Mouse (Mus musculus): ENCODE data around the gene Diexf. TPM values are rescaled to one million over a fixed set of nuclear protein-coding genes. Genes with fewer than 3 reads are reported as not detected.
A peak's percentile ranks its signal among the peaks of the same experiment; 100 is the strongest.

Gene Diexf
- polyA plus RNA-seq, 1 experiment from 2014 or later: 9.7 TPM

DNA sequence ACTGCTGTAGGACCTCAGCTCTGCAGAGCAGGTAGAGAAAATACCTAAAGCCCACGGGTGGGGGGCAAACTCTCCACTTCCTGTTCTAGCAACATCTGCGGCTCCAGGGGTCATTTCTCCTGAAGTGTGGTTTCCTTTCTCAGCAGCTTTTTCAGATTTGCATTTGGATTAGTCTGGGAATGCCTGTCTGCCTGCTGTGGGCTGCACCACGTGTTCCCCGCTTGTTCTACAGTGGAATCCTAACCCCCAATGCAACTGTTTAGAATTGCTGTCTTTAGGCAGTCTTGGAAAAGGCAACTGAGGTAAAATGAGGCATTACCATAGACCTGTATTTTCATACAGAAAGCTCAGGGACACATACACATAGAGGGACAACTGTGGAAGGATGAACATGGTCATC is 28.0 kb downstream of the Diexf start:
- no peaks in the 10 kb centered on the region; the same call in 1 of the 2 replicates for H3K4me1 ChIP-seq
- ATAC-seq (ENCODE audit: low FRiP score): no peak
- no peaks in the 10 kb centered on the region for H3K27me3 ChIP-seq
- no peak overlapping the region for H3K4me3 ChIP-seq (replicated peaks)
- H3K27ac ChIP-seq: no peak overlapping the region
- H3K36me3 ChIP-seq (replicated peaks): peaks cover 33% of the 10 kb centered on the region
- 55% methylated on average over 4 of the region's 4 CpGs for WGBS
- H3K9me3 ChIP-seq: no peaks in the 10 kb centered on the region
- H3K9ac ChIP-seq: no peak overlapping the region
- no peak overlapping the region for H3K4me2 ChIP-seq

DNA sequence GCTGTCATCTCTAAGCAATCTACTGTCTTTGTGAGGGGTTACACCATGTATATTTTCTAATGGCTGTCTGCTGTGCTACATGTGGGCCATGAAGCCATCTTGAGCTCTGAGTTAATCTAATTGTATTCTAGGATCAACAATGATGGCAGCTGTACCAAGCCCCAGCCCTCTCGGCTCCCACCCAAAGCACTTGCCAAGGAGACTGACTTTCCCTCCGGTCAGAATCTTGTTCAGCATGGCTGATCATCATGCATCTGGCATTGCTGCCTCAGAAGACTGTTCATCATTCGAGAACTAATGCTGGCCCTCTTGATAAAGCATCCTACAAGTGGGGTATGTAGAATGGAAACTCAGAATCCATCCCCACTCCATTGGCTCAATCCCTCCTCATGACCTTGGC is 31.1 kb downstream of the Diexf start:
- Histone ChIP-seq H3K27me3 (no peaks in the 10 kb centered on the region), H3K4me3 (replicated peaks) (no peak overlapping the region), H3K9ac (no peak overlapping the region), H3K4me1 (no peaks in the 10 kb centered on the region), H3K27ac (no peak overlapping the region), H3K36me3 (replicated peaks) (peaks cover 7% of the 10 kb centered on the region), H3K4me2 (no peak overlapping the region), H3K9me3 (no peaks in the 10 kb centered on the region)
- 85% methylated on average over 3 of the region's 3 CpGs for WGBS
- ATAC-seq (ENCODE audit: low FRiP score): no peak

DNA sequence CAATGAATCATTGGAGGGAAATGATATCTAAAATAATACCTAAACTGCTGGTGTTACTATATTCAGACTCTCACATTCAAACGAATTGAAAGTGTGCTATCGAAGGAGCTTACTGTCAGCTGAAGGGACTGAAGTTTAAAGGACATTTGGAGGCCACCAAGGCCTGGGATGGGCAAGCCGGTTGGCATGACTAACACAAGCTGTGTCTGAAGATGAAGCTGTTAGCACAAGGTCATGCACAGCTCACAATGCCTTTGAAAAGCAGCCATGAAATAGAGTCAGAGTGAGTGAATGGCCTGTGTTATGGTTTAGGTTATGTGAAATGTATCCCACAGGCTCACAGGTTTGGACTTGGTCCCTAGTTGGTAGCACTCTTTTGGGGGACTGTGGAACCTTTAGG is 36.5 kb downstream of the Diexf start:
- no peak for ATAC-seq (ENCODE audit: low FRiP score)
- Histone ChIP-seq H3K4me3 (replicated peaks) (no peak overlapping the region), H3K9ac (no peak overlapping the region), H3K27me3 (no peaks in the 10 kb centered on the region), H3K9me3 (no peaks in the 10 kb centered on the region), H3K4me1 (peaks cover 10% of the 10 kb centered on the region; the same call in 1 of the 2 replicates), H3K4me2 (no peak overlapping the region), H3K36me3 (replicated peaks) (no peaks in the 10 kb centered on the region), H3K27ac (no peak overlapping the region)
- 95% methylated on average over 3 of the region's 3 CpGs for WGBS

DNA sequence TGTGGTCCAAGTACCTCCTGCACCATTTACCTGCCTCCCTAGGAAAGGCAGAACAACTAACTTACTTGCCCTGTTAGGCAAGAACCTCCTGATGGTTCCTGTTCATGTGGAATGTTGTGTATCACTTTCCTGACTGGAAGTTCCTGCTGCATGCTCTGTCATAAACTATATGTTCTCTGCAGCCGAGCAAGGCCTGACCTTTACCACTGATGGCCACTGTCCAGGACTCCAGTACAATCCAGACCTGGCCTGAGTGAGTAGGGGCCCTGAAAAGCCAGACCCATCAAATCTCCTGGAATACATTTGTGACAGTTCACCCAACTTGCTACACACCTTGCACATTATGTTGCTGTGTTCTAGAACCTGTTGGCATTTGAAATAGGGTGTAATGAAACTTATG is 37.3 kb downstream of the Diexf start:
- no peak for ATAC-seq (ENCODE audit: low FRiP score)
- Histone ChIP-seq H3K9me3 (no peaks in the 10 kb centered on the region), H3K4me3 (replicated peaks) (no peak overlapping the region), H3K27me3 (no peaks in the 10 kb centered on the region), H3K4me1 (peaks cover 10% of the 10 kb centered on the region; the same call in 1 of the 2 replicates), H3K9ac (no peak overlapping the region), H3K36me3 (replicated peaks) (no peaks in the 10 kb centered on the region), H3K27ac (no peak overlapping the region), H3K4me2 (no peak overlapping the region)
- 77% methylated on average over 1 of the region's 1 CpGs for WGBS

DNA sequence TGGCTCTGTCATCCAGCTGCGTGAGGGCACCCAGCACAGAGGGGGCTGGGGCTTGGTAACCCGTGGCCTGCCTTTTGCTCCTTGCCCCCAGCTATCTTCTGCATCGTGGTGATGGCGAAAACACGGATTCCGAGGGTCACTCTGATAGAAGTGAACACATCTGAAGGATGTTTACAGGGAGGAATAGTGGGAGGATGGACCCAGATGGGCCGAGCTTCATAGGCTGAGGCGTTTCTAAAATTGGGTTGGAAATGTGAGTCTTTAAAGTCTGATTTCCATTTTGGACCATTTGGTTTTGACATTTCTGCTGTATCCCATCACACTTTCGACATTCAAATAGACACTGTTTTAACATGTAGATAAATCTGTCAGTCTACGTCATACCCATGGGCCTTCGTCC is 39.2 kb downstream of the Diexf start:
- no peak; the same call in 1 of the 2 replicates for ATAC-seq (ENCODE audit: low FRiP score)
- Histone ChIP-seq H3K4me2 (no peak overlapping the region), H3K27ac (no peak overlapping the region), H3K4me1 (peaks cover 15% of the 10 kb centered on the region; the same call in 1 of the 2 replicates), H3K9ac (no peak overlapping the region), H3K4me3 (replicated peaks) (no peak overlapping the region), H3K27me3 (no peaks in the 10 kb centered on the region), H3K36me3 (replicated peaks) (no peaks in the 10 kb centered on the region), H3K9me3 (no peaks in the 10 kb centered on the region)
- 85% methylated on average over 11 of the region's 11 CpGs for WGBS

DNA sequence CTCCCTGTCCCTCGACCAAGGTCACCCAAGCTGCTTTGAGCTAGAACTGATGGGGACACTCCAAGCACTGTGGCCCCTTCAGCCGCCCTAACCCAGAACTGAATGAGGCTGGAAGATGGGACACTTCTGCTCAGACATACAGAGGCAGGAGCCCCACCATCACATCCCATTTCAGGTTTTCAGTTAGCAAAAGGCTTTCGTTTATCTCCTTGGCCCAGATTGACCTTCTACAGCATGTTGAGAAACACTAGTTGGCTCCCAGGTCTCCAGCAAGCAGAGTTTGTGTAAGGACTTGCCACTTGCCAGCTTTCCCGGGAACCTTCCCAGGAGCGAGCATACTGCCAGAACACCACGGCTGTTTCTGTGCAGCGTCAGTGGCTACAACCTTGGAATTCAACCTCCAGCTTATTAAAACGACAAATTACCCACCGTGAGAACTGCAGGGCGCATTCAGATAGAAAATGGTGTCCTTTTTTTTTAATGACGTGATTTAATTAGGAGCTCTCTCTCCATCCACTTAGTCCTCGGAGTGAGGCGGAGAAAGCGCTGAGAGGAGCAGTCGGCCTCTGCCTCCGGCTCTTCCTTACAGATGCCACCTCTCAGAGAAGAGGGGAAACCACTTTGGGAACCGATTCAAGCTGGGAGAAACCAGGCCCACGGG is 39.7 kb downstream of the Diexf start:
- H3K27ac ChIP-seq: 0 out of 2 replicates have a peak overlapping the region, but pooled peaks have one; percentile 19
- WGBS: 50% methylated on average over 18 of the region's 18 CpGs

DNA sequence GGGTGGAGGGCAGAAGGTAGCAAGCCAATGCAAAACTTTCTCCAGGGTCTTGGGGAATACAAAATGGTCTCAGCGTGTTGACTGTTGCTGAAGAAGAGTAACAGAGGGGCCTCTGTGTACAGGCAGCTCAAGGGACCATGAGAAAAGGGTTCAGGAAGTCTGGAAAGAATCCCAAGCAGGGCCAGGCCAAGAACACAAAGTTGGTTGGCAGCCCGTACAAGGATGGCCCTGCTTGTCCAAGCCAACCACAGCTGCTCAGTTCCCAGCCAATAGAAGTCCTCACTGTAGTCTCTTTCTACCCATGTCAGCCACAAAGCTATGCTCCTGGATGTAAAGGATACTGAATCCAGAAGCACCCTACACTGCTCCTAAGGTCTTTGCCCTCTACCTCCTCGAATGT is 40.4 kb downstream of the Diexf start:
- WGBS: 81% methylated on average over 3 of the region's 3 CpGs
- no peak overlapping the region for H3K4me3 ChIP-seq (replicated peaks)

More for the DNA sequence above, 39.7 kb downstream of the Diexf start:
- H3K9ac ChIP-seq: no peak overlapping the region
- H3K4me1 ChIP-seq: peaks cover 15% of the 10 kb centered on the region; the same call in 1 of the 2 replicates
- H3K36me3 ChIP-seq (replicated peaks): no peaks in the 10 kb centered on the region
- H3K4me3 ChIP-seq (replicated peaks): no peak overlapping the region
- no peaks in the 10 kb centered on the region for H3K27me3 ChIP-seq
- H3K4me2 ChIP-seq: no peak overlapping the region
- no peak; the same call in 1 of the 2 replicates for ATAC-seq (ENCODE audit: low FRiP score)
- H3K9me3 ChIP-seq: no peaks in the 10 kb centered on the region

DNA sequence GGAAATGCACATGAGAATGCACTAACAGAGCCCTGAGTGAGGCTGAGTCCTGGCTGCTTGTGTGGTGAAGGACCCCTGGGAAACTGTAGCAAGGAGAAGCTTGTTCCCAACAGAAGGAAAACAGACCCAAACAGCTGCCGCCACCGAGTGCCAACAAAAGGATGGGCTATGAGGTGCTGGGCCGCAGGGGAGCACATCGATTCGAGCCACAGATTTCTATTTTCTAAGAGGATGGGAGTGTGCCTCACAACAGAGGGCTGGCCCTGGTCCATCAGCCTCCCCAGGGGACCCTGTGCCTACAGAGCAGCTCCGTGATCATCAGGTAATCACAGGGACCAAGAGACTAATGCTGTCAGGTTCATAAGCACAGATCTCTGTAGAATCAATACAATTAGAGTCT is 40.9 kb downstream of the Diexf start:
- H3K27me3 ChIP-seq: no peaks in the 10 kb centered on the region
- H3K4me1 ChIP-seq: peaks cover 15% of the 10 kb centered on the region; the same call in 1 of the 2 replicates
- no peaks in the 10 kb centered on the region for H3K36me3 ChIP-seq (replicated peaks)
- no peak overlapping the region for H3K4me2 ChIP-seq
- H3K9ac ChIP-seq: no peak overlapping the region
- no peak overlapping the region for H3K4me3 ChIP-seq (replicated peaks)
- WGBS: 74% methylated on average over 6 of the region's 6 CpGs
- no peak overlapping the region for H3K27ac ChIP-seq
- no peaks in the 10 kb centered on the region for H3K9me3 ChIP-seq
- ATAC-seq (ENCODE audit: low FRiP score): no peak

More for the DNA sequence above, 40.4 kb downstream of the Diexf start:
- Histone ChIP-seq H3K9ac (no peak overlapping the region), H3K4me2 (no peak overlapping the region), H3K27me3 (no peaks in the 10 kb centered on the region), H3K9me3 (no peaks in the 10 kb centered on the region), H3K36me3 (replicated peaks) (no peaks in the 10 kb centered on the region), H3K27ac (no peak overlapping the region), H3K4me1 (peaks cover 15% of the 10 kb centered on the region; the same call in 1 of the 2 replicates)
- no peak for ATAC-seq (ENCODE audit: low FRiP score)

DNA sequence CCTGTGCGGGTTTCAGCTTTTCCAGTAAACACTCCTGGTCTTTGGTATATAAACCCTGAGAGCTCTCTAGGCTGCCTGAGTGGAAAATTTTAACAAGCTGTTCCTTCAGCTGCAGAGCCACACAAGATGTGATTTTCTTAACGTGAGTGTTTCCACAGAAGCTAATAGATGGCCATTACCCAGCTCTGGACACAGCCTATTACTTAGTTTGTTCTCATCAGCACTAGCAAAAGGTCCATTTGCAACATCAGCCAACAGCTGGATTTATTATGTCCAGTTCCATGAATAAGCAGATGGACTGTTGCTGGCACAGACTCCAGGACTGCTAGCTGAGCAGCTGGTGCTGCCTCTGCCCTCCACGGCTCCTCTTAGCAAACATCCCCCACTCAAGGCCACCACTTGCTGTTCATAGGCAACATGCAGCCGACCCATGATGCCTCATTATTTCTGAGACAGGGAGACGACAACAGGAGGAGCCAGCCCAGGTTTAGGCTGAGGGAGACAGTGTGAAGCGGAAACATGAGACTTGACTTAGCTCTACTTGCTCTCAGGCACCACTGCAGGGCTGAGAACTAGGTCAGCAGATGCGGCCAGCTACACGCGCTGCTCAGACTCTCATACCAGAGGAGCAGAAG is 43.1 kb downstream of the Diexf start:
- Histone ChIP-seq H3K4me3 (replicated peaks) (no peak overlapping the region), H3K27me3 (no peaks in the 10 kb centered on the region), H3K9me3 (no peaks in the 10 kb centered on the region), H3K4me1 (peaks cover 28% of the 10 kb centered on the region), H3K4me2 (no peak overlapping the region), H3K36me3 (replicated peaks) (no peaks in the 10 kb centered on the region), H3K27ac (peak overlapping the region; percentile 5; the same call in 1 of the 2 replicates), H3K9ac (no peak overlapping the region)
- ATAC-seq (ENCODE audit: low FRiP score): no peak
- WGBS: 68% methylated on average over 9 of the region's 9 CpGs

DNA sequence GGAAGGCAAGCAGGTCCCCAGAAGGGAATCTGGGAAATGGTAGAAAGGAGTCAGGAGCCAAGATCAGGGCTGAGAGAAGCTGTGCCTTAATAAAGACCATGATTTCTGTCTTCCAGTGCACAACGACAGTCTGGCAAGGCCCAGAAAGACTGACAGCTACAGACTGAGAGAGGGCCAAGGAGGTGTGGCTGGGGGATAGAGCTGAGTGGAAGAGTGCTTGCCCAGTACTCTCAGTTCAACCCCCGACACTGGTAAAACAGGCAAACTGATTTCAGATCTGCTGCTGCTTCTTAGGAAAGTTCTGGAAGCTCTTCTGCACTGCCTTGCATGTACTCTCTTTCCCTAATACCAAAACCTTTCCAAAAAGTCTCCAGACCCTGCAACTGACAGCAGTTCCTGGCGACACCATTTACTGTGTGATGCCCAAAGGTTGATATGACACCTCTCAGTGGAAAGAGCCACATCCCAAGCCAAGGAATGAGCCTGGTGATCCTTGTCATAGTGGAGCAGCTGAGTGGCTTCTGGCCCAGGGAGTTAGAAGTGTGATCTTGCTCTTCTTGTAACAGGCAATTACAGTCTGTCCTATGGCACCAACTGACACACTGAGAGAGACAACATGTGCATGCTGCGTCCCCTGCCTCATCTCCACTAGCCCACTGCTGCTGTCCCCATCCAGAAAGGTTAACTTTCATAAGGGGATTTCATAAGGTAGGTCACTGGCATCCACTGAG is 43.8 kb downstream of the Diexf start:
- Histone ChIP-seq H3K9me3 (no peaks in the 10 kb centered on the region), H3K4me3 (replicated peaks) (no peak overlapping the region), H3K27ac (no peak overlapping the region), H3K9ac (no peak overlapping the region), H3K27me3 (no peaks in the 10 kb centered on the region), H3K4me1 (peaks cover 32% of the 10 kb centered on the region), H3K4me2 (no peak overlapping the region), H3K36me3 (replicated peaks) (no peaks in the 10 kb centered on the region)
- ATAC-seq (ENCODE audit: low FRiP score): no peak
- WGBS: 78% methylated on average over 4 of the region's 4 CpGs

DNA sequence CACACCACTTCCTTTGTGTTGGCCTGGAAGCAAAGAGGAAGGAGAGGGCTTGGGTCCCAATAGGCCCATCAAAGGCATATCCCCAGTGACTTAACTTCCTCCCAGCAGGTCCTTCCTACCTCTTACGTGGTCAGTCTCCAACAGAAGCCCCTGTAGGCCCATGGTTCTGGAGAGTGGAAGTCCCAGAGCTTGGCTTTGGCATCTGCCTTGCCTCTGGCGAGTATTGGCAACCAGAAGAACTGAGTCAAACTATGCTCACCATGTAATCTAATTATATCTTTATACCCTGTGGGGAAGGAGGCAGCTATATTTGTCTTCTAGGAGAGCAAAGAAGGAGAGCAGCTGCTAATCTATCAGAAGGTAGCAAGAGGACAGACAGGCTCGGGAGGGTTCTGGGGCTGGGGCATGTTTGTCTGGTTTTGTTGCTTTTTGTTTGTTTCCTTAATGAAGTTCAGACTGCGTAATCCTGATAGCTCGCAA is 44.5 kb downstream of the Diexf start:
- 78% methylated on average over 5 of the region's 5 CpGs for WGBS
- H3K27ac ChIP-seq: no peak overlapping the region
- no peaks in the 10 kb centered on the region for H3K9me3 ChIP-seq
- no peak overlapping the region for H3K4me2 ChIP-seq
- ATAC-seq (ENCODE audit: low FRiP score): no peak
- no peak overlapping the region for H3K4me3 ChIP-seq (replicated peaks)
- H3K4me1 ChIP-seq: peaks cover 30% of the 10 kb centered on the region
- H3K36me3 ChIP-seq (replicated peaks): no peaks in the 10 kb centered on the region
- H3K27me3 ChIP-seq: no peaks in the 10 kb centered on the region
- H3K9ac ChIP-seq: no peak overlapping the region

DNA sequence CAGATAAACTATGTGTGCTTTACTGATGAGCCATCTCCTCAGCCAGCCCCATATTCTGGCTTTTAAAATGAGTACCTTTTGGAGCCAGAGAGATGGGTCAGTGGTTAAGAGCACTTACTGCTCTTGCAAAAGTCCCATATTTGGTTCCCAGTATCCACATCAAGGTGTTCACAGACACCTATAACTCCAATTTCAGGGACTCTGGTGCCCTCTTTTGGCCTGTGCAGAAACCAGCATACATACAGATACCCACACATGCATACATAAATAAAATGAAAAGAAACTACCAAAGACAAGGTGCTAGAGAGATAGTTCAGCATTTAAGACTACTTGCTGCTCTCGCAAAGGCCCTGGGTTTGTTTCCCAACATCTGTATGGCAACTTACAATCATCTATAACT is 46.1 kb downstream of the Diexf start:
- ATAC-seq (ENCODE audit: low FRiP score): no peak
- Histone ChIP-seq H3K4me2 (no peak overlapping the region), H3K4me3 (replicated peaks) (no peak overlapping the region), H3K36me3 (replicated peaks) (no peaks in the 10 kb centered on the region), H3K9me3 (no peaks in the 10 kb centered on the region), H3K27me3 (no peaks in the 10 kb centered on the region), H3K9ac (no peak overlapping the region), H3K4me1 (peaks cover 22% of the 10 kb centered on the region), H3K27ac (no peak overlapping the region)
- 92% methylated on average over 1 of the region's 1 CpGs for WGBS

Data from forebrain, embryonic 12.5 days (tissue).